Mouse (Mus musculus) ES-CJ7 (cell line): ENCODE data around the gene Cwh43.

Experiments
- DNase-seq: peaks from one replicate; pipeline ENCODE4 v3.0.0; 2011; ENCODE audit warnings: low read depth, low spot score

Cwh43 gene

GRCm38 (mm10) chr5:73399768-73400526 is 5.9 kb upstream of the Cwh43 start:
- no peak for DNase-seq

DNA sequence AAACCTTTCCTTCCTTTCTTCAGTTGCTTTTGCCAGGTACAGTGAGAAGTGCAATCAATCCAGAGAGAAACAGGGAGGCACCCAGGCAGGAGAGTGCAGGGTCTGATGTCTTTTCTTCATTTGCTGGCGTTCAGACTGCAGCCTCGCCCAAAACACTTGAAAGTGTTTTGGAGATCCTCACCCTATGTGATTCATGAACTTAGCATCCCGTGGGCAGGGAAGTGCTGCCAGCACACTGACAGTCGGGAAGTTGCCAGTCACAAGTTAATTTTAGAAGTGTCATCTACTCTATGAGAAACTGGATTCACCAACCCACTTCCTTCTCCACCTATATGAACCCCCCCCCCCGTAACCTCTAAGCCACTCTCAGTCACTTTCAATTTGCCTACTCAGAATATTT is 4.5 kb upstream of the Cwh43 start:
- DNase-seq, result no peak

GRCm38 (mm10) chr5:73402911-73403310 is 3.0 kb upstream of the Cwh43 start:
- peak; percentile 87 for DNase-seq

DNA sequence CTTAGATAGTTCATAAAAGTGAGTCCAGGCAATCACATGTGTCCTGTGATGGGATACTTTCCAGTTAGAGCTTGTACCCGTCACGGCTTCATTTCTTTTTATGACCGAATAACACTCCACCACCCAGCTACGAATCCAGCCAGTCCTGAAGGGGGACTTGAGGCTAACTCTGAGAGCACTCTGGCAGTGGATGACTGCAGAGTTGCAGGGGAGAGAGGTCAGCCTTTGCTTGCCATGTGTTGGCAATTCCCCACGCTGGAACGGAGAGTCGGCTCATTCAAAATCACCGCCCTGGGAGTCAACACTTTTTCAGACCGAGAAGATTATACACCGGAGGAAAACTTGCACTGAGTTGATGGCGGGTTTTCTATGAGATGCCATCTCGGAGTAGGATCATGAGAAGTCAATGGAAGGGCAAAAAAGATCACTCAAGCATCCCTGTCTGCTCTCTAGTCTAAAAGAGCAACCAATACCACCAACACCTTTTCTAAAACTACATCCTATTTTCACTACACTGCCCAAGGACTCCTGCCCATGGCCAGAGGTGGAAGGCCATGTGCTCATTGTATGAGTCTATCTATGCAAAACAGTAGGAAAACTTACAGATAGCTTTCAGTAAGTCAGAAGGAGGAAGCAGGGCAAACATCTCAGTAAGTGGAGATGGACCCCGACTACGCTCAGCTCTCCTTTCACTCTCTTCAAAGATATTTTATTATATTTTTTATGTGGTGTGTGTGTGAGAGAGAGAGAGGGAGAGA is 2.4 kb upstream of the Cwh43 start:
- DNase-seq, result peak; percentile 69

DNA sequence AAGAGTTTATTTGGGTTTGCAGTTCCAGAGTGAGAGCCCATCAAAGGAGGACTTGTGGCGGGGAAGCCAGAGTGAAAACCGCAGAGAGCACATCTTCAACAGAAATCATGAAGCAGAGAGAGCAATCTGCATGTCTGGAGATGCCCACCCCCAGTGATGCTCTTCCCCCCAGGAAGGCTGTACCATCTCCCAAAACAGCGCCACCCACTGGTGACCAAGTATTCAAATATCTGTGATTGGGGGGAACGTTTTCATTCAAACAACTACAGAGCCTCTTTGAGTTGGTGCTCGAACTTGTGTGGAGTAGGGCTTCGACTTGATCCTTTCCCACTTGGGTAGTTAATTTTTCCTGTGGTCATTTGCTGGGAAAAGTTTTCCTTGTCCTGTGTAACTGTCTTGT is 1.1 kb upstream of the Cwh43 start:
- DNase-seq, result peak; percentile 68

DNA sequence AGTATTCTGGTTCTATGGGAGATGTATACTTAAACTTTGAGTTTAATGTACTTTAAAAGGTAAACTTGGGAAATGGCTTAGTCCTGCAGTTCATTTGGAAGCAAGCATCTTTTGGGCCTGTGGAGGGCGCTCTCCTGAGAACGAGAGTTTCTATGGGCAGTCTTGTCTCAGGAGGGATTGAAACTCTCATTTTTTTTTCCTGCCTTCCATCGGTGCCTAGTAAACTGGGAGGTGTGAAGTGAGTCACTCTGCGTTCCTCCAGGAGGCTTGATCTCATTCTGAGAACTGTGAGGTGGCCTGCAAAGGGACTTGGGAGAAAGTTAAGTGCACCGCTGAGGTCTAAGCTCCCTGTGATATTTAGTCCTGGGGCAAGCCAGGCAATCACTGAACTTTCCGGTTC is 986 bp downstream of the Cwh43 start:
- peak; percentile 46 for DNase-seq

DNA sequence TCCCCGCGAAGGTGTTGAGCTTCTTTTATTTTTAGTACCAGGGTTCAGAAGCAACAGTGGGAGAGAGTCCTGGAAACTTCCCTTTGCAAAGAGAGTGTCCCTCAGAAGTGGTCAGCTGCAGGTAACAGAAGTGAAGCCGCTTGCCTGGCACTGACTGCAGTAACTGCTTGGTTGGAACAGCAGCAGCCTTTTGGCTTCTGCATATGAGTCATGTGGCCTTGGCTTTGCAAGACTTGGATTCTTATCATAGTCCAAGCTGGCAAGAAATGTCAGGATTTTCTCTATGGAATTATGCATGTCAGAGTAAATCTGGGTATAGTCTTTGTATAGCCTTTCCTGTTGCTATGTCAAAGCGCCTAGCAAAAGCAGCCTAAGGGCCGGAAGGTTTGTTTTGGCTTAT is 4.1 kb downstream of the Cwh43 start:
- no peak for DNase-seq

DNA sequence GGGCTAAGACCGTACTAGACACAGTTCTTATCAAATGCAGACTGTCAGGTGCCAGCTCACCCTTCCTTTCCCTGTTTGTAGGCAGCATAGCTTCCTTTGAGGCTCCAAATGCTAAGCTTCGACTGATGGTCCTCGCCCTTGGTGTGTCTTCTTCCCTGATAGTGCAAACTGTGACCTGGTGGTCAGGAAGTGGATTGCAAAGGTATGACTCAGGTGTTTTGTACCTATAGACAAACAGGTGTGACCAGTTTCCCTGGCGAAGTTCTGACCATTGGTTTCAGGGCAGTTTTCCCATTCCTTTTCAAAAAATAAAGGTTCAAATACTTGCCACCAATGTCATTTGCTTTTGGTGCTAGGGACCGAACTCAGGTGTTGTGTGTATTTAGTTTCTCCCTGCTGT is 5.9 kb downstream of the Cwh43 start:
- no peak for DNase-seq

DNA sequence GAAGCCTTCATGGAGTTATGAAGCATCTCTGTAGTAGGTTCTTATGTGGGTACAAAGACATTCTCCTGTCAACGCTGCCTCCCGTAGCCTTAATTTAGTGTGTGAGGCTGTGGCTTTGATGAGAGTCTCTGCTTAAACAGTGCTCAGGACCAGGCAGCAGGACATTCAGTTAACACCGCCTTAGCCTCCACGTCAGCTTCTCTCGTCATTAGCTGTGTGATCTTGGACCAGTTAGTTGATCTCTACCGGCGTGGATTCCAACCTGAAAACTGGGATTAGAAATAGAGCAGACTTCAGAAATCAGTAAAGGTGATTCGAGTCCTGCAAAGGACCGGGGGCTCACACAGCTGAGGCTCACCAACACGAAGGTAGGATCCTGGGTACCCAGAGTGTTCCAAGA is 8.3 kb downstream of the Cwh43 start:
- DNase-seq, result no peak

DNA sequence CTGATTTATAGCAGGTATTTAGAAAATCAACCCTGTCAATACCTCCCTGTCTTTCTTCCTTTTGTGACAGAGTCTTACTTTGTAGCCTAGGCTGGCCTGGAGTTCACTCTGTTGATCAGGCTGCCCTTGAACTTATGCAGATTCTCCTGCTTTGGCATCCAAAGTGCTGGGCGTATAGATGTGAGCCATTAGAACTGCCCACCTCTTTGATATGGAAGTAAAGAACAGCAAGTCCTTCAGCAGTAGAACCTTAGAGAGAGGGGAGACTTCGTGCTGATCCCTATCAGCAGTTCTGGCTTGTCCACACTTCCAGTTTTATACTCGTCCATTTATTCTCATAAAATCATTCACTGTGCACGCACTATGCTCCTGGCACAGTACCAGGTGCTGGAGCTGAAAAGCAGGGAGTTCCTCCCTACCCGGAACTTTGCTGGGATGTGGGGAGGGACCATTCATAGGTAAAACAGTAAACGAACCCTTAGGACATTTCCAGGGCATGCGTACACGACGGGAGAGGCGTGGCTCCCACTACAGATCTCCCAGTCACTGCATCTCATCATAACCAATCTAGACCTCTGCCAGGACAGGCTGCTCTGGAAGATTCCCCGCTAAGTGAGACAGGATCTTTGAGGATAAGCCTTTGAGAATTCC is 13.3 kb downstream of the Cwh43 start:
- DNase-seq, result peak; percentile 94

DNA sequence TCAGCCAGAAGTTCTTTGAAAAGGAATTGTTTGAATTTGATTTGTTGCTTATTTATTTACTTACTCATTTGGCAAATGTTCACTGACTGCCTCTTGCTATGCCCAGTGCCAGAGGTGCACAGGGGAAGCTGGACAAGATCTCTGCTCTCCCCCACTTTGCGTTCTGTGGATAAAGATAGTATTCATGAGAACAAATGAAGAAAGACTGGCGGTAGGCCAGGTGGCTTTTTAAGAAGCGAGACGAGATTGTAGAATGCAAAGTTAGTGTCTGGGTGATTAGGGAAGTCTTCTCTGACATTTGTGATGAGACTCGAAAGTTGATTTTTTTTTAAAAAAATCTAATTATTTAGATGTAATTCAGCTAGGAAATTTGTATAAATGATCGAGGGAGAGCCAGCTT is 20.9 kb downstream of the Cwh43 start:
- no peak for DNase-seq

GRCm38 (mm10) chr5:73431581-73431980 is 25.7 kb downstream of the Cwh43 start:
- peak; percentile 39 for DNase-seq

- DNase-seq, result no peak
Measured at GRCm38 (mm10) chr5:73432805-73433204, 26.9 kb downstream of the Cwh43 start.

GRCm38 (mm10) chr5:73434764-73435163 is 28.9 kb downstream of the Cwh43 start:
- no peak for DNase-seq

GRCm38 (mm10) chr5:73442176-73442575 is 36.3 kb downstream of the Cwh43 start:
- no peak for DNase-seq

- DNase-seq, result no peak
Measured at GRCm38 (mm10) chr5:73450276-73450675, 44.4 kb downstream of the Cwh43 start.

- no peak for DNase-seq
Measured at GRCm38 (mm10) chr5:73454502-73455306, 48.8 kb downstream of the Cwh43 start.

DNA sequence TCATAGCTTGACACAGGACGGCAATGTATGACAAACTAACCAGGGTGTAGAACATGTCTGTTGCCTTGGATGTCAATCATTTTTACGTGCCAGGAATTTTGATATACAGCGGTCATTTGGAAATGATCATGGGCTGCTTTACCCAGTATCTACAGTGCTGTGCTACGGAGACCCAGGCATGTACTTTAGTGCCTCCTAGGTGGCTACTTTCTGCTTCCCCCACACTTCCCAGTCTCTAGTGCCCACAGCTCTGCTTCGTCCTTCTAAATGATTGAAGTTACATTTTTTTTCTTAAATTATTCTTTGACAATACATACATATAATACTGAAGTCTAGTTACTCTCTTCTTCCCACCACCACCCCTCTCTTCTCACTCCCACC is 49.4 kb downstream of the Cwh43 start:
- no peak for DNase-seq

DNA sequence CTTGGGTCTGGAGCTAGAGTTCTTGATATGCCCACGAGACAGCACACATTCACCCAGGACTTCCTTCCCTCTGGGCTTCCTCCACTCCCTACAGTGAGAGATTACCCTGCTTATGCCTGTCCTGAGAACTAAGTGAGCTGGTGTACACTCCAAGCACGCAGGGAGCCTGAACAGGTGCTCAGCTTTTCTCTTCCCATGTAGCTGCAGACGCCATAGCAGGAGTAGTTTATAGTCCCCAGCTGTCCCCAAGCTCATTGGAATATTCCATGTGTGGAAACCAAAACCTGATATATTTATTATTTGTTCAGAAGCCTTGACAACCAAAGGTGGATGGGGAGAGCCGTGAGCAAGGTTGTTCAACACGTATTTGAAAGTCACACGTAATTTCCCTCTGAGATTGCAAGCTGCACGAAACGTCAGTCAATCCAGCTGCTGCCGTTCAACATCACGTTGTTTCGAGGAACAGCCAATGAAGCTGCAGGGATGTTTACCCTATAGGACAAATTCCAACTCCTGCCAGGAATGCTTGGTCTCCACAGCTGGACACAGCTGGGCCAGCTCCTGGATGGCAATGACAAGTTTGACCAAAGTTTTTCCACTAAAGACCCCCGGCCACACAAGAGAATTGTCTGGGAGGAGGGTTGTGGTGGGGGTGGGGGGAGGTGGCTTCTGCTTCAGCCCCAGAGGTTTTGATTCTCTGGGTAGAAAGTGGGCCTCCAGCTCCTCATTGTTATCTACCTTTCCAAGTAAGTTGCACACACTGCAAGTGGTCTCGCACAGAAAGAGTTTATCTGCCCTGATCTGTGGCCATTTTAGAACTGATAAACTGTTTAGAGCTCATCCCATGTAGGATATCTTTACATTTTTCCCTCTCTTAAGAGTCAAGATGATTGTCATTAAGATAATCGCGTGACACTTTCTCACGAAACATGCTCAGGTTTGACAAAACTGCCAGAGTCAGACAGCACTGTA is 62.9 kb downstream of the Cwh43 start:
- no peak for DNase-seq
